Comparison of ENCODE assay signal across 25 mouse cellular contexts in the genomic region with DNA sequence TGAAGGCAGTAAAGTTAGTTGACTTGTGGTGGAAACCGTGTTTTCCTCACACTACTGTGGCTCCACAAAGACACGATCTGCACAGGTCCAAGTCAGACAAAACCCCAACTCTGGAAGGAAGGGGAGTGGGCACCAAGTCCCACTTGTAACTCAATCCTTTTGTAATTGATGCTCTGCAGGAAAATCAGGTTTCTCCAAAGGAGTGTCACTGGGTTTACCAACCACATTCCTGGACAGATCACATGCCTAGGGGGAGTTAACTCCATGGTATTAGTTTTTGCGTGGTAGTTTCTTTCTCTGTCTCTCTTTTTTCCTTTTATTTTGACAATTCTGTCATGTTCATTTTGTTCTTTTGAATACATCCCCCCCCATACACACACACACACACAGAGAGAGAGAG.
A peak's percentile ranks its signal among the peaks of the same experiment; 100 is the strongest.
DNase-seq lines count a peak whose midpoint lies in the region; ATAC-seq and TF ChIP-seq lines count a peak whose summit lies in the region.
"Had no signal": no experiment of that assay in that cellular context is flagged by ENCODE, and none has a peak within 500 bp of the region (broad histone marks: within the 10 kb centered on the region; RNA-seq: fewer than 3 reads in every experiment).

No protein-coding gene starts in this region.

- no peaks in the 10 kb centered on the region for H3K36me3 ChIP-seq in hindbrain, embryonic 10.5 days
- H3K36me3 ChIP-seq in hindbrain, embryonic 16.5 days (ENCODE audit: control insufficient read depth, insufficient read depth, low read length): no peaks in the 10 kb centered on the region
- no peaks in the 10 kb centered on the region for H3K36me3 ChIP-seq in lung, embryonic 14.5 days (ENCODE audit: insufficient read depth)
- no peaks in the 10 kb centered on the region for H3K36me3 ChIP-seq in embryonic facial prominence, embryonic 14.5 days (ENCODE audit: control insufficient read depth, insufficient read depth, low read length)
- no peaks in the 10 kb centered on the region for H3K36me3 ChIP-seq in forebrain, embryonic 10.5 days (replicated peaks)
- H3K36me3 ChIP-seq: hindbrain, embryonic 13.5 days; limb, embryonic 12.5 days; liver, embryonic 13.5 days; neural tube, embryonic 12.5 days had no signal

- peak; percentile 2 for DNase-seq in hindbrain, embryonic 10.5 days (ENCODE audit: low spot score)
- peak; percentile 34 for DNase-seq in lung, embryonic 14.5 days
- no peak for DNase-seq in lung, postnatal 36 days
- peak; percentile 52 for DNase-seq in embryonic facial prominence, embryonic 14.5 days (ENCODE audit: low spot score)
- DNase-seq in cerebellum, adult 18-20 months: no peak
- no peak for DNase-seq in forebrain, embryonic 10.5 days (ENCODE audit: extremely low spot score, low spot score)
- DNase-seq: adrenal gland, postnatal 10 days; B cell, adult 2 months; cerebellum, adult 9-10 months; cerebellum, postnatal 36 days; gastrocnemius, adult 2 months; heart, adult 2 months; heart, postnatal 36 days; kidney, adult 18-20 months; kidney, postnatal 14 days; liver, embryonic 13.5 days; lung, adult 18-20 months; right cerebral cortex, adult 18-20 months; spleen, adult 18-20 months; thymus, postnatal 14 days had no signal

- no peak overlapping the region for H3K4me2 ChIP-seq in hindbrain, embryonic 16.5 days (ENCODE audit: low read length)
- H3K4me2 ChIP-seq in lung, embryonic 14.5 days: no peak overlapping the region
- H3K4me2 ChIP-seq in embryonic facial prominence, embryonic 14.5 days (ENCODE audit: low read depth, low read length): no peak overlapping the region
- H3K4me2 ChIP-seq: hindbrain, embryonic 13.5 days; limb, embryonic 12.5 days; liver, embryonic 13.5 days; midbrain, embryonic 11.5 days; neural tube, embryonic 12.5 days had no signal

- H3K4me3 ChIP-seq in hindbrain, embryonic 10.5 days: no peak overlapping the region
- no peak overlapping the region for H3K4me3 ChIP-seq in hindbrain, embryonic 16.5 days (ENCODE audit: low read length)
- no peak overlapping the region for H3K4me3 ChIP-seq in lung, embryonic 14.5 days (ENCODE audit: low read depth, low read length)
- no peak overlapping the region for H3K4me3 ChIP-seq in embryonic facial prominence, embryonic 14.5 days (ENCODE audit: low read depth, low read length)
- no peak overlapping the region for H3K4me3 ChIP-seq in forebrain, embryonic 10.5 days
- H3K4me3 ChIP-seq: gastrocnemius, adult 2 months; heart, adult 2 months; hindbrain, embryonic 13.5 days; limb, embryonic 12.5 days; liver, embryonic 13.5 days; neural tube, embryonic 12.5 days had no signal

- H3K9me3 ChIP-seq in hindbrain, embryonic 10.5 days: no peaks in the 10 kb centered on the region
- no peaks in the 10 kb centered on the region for H3K9me3 ChIP-seq in hindbrain, embryonic 16.5 days (ENCODE audit: control insufficient read depth, low read length)
- no peaks in the 10 kb centered on the region for H3K9me3 ChIP-seq in lung, embryonic 14.5 days (ENCODE audit: low read depth, low read length)
- no peaks in the 10 kb centered on the region for H3K9me3 ChIP-seq in embryonic facial prominence, embryonic 14.5 days (ENCODE audit: control insufficient read depth, low read length)
- no peaks in the 10 kb centered on the region for H3K9me3 ChIP-seq in forebrain, embryonic 10.5 days
- H3K9me3 ChIP-seq: hindbrain, embryonic 13.5 days; limb, embryonic 12.5 days; liver, embryonic 13.5 days; neural tube, embryonic 12.5 days had no signal

- H3K4me1 ChIP-seq in hindbrain, embryonic 10.5 days (replicated peaks): peaks cover 26% of the 10 kb centered on the region
- H3K4me1 ChIP-seq in hindbrain, embryonic 16.5 days (ENCODE audit: control insufficient read depth, insufficient read depth, low read depth, low read length): peaks cover 4% of the 10 kb centered on the region
- no peaks in the 10 kb centered on the region; the same call in 1 of the 2 replicates for H3K4me1 ChIP-seq in lung, embryonic 14.5 days (ENCODE audit: insufficient read depth)
- H3K4me1 ChIP-seq in embryonic facial prominence, embryonic 14.5 days (ENCODE audit: control insufficient read depth, insufficient read depth, low read length): peaks cover 6% of the 10 kb centered on the region; the same call in 1 of the 2 replicates
- peaks cover 18% of the 10 kb centered on the region for H3K4me1 ChIP-seq in forebrain, embryonic 10.5 days
- H3K4me1 ChIP-seq: limb, embryonic 12.5 days; liver, embryonic 13.5 days had no signal

- no peak for ATAC-seq in hindbrain, embryonic 16.5 days
- ATAC-seq in lung, embryonic 14.5 days (ENCODE audit: insufficient read depth): peak; percentile 49; the same call in 1 of the 2 replicates
- peak; percentile 85 for ATAC-seq in embryonic facial prominence, embryonic 14.5 days (ENCODE audit: low read depth)

- WGBS in hindbrain, embryonic 10.5 days: 57% methylated on average over 3 of the region's 3 CpGs
- 73% methylated on average over 3 of the region's 3 CpGs for WGBS in hindbrain, embryonic 16.5 days
- WGBS in lung, embryonic 14.5 days: 56% methylated on average over 3 of the region's 3 CpGs
- 44% methylated on average over 3 of the region's 3 CpGs for WGBS in embryonic facial prominence, embryonic 14.5 days
- WGBS in forebrain, embryonic 10.5 days: 60% methylated on average over 3 of the region's 3 CpGs

- no peak for TF ChIP-seq CTCF in lung, embryonic 14.5 days (IDR thresholded peaks at IDR 0.05; ENCODE audit: low read depth)

- H3K9ac ChIP-seq in hindbrain, embryonic 16.5 days (ENCODE audit: low read depth, low read length): no peak overlapping the region
- no peak overlapping the region for H3K9ac ChIP-seq in lung, embryonic 14.5 days
- no peak overlapping the region for H3K9ac ChIP-seq in embryonic facial prominence, embryonic 14.5 days (ENCODE audit: low read depth, low read length)
- H3K9ac ChIP-seq: hindbrain, embryonic 13.5 days; limb, embryonic 12.5 days; liver, embryonic 13.5 days; neural tube, embryonic 12.5 days had no signal

- H3K27ac ChIP-seq in hindbrain, embryonic 10.5 days: no peak overlapping the region
- H3K27ac ChIP-seq in hindbrain, embryonic 16.5 days (ENCODE audit: low read depth, low read length): no peak overlapping the region
- no peak overlapping the region for H3K27ac ChIP-seq in lung, embryonic 14.5 days (ENCODE audit: low read depth)
- no peak overlapping the region for H3K27ac ChIP-seq in embryonic facial prominence, embryonic 14.5 days (replicated peaks; ENCODE audit: low read depth, low read length)
- H3K27ac ChIP-seq in forebrain, embryonic 10.5 days: no peak overlapping the region
- H3K27ac ChIP-seq: gastrocnemius, adult 2 months; heart, adult 2 months; hindbrain, embryonic 13.5 days; limb, embryonic 12.5 days; liver, embryonic 13.5 days; neural tube, embryonic 12.5 days had no signal

- no peaks in the 10 kb centered on the region for H3K27me3 ChIP-seq in hindbrain, embryonic 10.5 days (ENCODE audit: insufficient read depth, poor library complexity, severe bottlenecking)
- no peaks in the 10 kb centered on the region for H3K27me3 ChIP-seq in hindbrain, embryonic 16.5 days (replicated peaks; ENCODE audit: control insufficient read depth, insufficient read depth, low read length)
- H3K27me3 ChIP-seq in lung, embryonic 14.5 days (ENCODE audit: insufficient read depth, low read length): no peaks in the 10 kb centered on the region
- H3K27me3 ChIP-seq in embryonic facial prominence, embryonic 14.5 days (replicated peaks; ENCODE audit: control insufficient read depth, insufficient read depth, low read length): no peaks in the 10 kb centered on the region
- no peaks in the 10 kb centered on the region for H3K27me3 ChIP-seq in forebrain, embryonic 10.5 days (ENCODE audit: poor library complexity, severe bottlenecking)
- H3K27me3 ChIP-seq: hindbrain, embryonic 13.5 days; limb, embryonic 12.5 days; liver, embryonic 13.5 days; neural tube, embryonic 12.5 days had no signal

Comparison
In these comparisons a context has a peak if more than half of its experiments do, and no peak if none do; other contexts are left out.
1. DNase-seq: peak in hindbrain, embryonic 10.5 days (single experiment), lung, embryonic 14.5 days (single experiment) and embryonic facial prominence, embryonic 14.5 days (single experiment); none in lung, postnatal 36 days (single experiment), cerebellum, adult 18-20 months (0 of 2) and forebrain, embryonic 10.5 days (single experiment).